Mouse (Mus musculus): ENCODE measurements around the gene Gm12184. TPM values are rescaled to one million over a fixed set of nuclear protein-coding genes. Genes with fewer than 3 reads are reported as not detected.
"Not testable (repeated sequence)": the region's sequence is repeated elsewhere in the genome, so short reads cannot be mapped to it uniquely, and the experiment has no call there.

Gene Gm12184
- total RNA-seq, 1 experiment, result 12.2 TPM

GRCm38 (mm10) chr11:48795221-48795620, 31.2 kb downstream of the Gm12184 start:
- H3K36me3 ChIP-seq (ENCODE audit: control insufficient read depth, insufficient read depth, low read length, poor library complexity, severe bottlenecking), result peaks cover 2% of the 10 kb centered on the region; the same call in 1 of the 2 replicates
- H3K4me3 ChIP-seq (ENCODE audit: insufficient read depth in 1 of 2, low read depth in 1 of 2, low read length in 2 of 2, poor library complexity in 1 of 2, severe bottlenecking in 1 of 2), result no peak overlapping the region
- H3K9me3 ChIP-seq (ENCODE audit: control insufficient read depth, insufficient read depth, low read depth, low read length), result no peaks in the 10 kb centered on the region
- H3K9ac ChIP-seq (ENCODE audit: insufficient read depth, low read depth, low read length, poor library complexity, severe bottlenecking), result no peak overlapping the region
- no peak for DNase-seq (ENCODE audit: low read depth, low spot score)
- H3K27ac ChIP-seq (ENCODE audit: insufficient read depth, low read depth, low read length, poor library complexity, severe bottlenecking), result no peak overlapping the region
- peaks cover 3 to 4% of the 10 kb centered on the region in 2 experiments; a peak in 2 of 4 replicates for H3K4me1 ChIP-seq (ENCODE audit: control insufficient read depth in 2 of 2, insufficient read depth in 2 of 2, low read length in 2 of 2, poor library complexity in 1 of 2)
- TF ChIP-seq CHD2 (IDR thresholded peaks at IDR 0.05; ENCODE audit: low read depth, low read length) (no peak), ZNF384 (IDR thresholded peaks at IDR 0.05; ENCODE audit: low read depth, low read length) (no peak), HCFC1 (IDR thresholded peaks at IDR 0.05; ENCODE audit: borderline replicate concordance, insufficient read depth, low read length) (no peak), MAFK (IDR thresholded peaks at IDR 0.05; ENCODE audit: insufficient read depth, low read depth, low read length) (no peak)
- in situ Hi-C loops (cut with MboI; ENCODE audit: low sequenced_read_pairs in 2 of 2, unreplicated experiment in 2 of 2), result no loop called here

- no peak overlapping the region for H3K27ac ChIP-seq (ENCODE audit: insufficient read depth, low read depth, low read length, poor library complexity, severe bottlenecking)
- no peak overlapping the region for H3K9ac ChIP-seq (ENCODE audit: insufficient read depth, low read depth, low read length, poor library complexity, severe bottlenecking)
- peaks cover 2% of the 10 kb centered on the region; the same call in 1 of the 2 replicates for H3K36me3 ChIP-seq (ENCODE audit: control insufficient read depth, insufficient read depth, low read length, poor library complexity, severe bottlenecking)
- in situ Hi-C loops (cut with MboI; ENCODE audit: low sequenced_read_pairs in 2 of 2, unreplicated experiment in 2 of 2), result no loop called here
- no peaks in the 10 kb centered on the region for H3K9me3 ChIP-seq (ENCODE audit: control insufficient read depth, insufficient read depth, low read depth, low read length)
- no peak overlapping the region for H3K4me3 ChIP-seq (ENCODE audit: insufficient read depth in 1 of 2, low read depth in 1 of 2, low read length in 2 of 2, poor library complexity in 1 of 2, severe bottlenecking in 1 of 2)
- TF ChIP-seq ZNF384 (IDR thresholded peaks at IDR 0.05; ENCODE audit: low read depth, low read length) (no peak), HCFC1 (IDR thresholded peaks at IDR 0.05; ENCODE audit: borderline replicate concordance, insufficient read depth, low read length) (no peak), ZC3H11A (IDR thresholded peaks at IDR 0.05; ENCODE audit: borderline replicate concordance, low read depth, low read length) (no peak), MAFK (IDR thresholded peaks at IDR 0.05; ENCODE audit: insufficient read depth, low read depth, low read length) (no peak), CHD2 (IDR thresholded peaks at IDR 0.05; ENCODE audit: low read depth, low read length) (no peak)
- peaks cover 3 to 4% of the 10 kb centered on the region in 2 experiments; a peak in 2 of 4 replicates for H3K4me1 ChIP-seq (ENCODE audit: control insufficient read depth in 2 of 2, insufficient read depth in 2 of 2, low read length in 2 of 2, poor library complexity in 1 of 2)
- DNase-seq (ENCODE audit: low read depth, low spot score), result no peak
Observed at GRCm38 (mm10) chr11:48793184-48793583, 33.3 kb downstream of the Gm12184 start.

- in situ Hi-C loops (cut with MboI; ENCODE audit: low sequenced_read_pairs in 2 of 2, unreplicated experiment in 2 of 2); H3K4me3 ChIP-seq (ENCODE audit: insufficient read depth in 1 of 2, low read depth in 1 of 2, low read length in 2 of 2, poor library complexity in 1 of 2, severe bottlenecking in 1 of 2): not testable (repeated sequence)
Observed at GRCm38 (mm10) chr11:48791894-48792293, 34.6 kb downstream of the Gm12184 start.

DNA sequence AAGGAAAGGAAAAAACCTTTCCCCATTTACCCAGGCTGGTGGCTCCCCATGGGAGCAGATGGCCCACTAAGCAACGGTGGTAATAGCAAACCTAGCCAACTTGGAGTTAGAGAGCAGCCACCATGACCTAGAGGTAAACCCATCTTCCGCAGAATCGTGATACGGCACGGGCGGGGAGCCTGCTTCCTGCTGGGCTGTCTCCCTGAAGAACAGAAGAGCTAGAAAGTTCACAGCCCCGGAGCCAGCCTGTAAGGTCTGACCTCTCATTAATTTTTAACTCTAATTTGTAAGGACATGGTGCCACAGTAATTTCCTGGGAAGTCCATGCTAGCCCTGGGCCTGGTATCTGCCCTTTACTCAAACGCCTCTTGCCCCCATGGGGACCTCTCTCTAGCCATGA, 35.5 kb downstream of the Gm12184 start:
- peaks cover 2% of the 10 kb centered on the region; the same call in 1 of the 2 replicates for H3K36me3 ChIP-seq (ENCODE audit: control insufficient read depth, insufficient read depth, low read length, poor library complexity, severe bottlenecking)
- no peaks in the 10 kb centered on the region for H3K9me3 ChIP-seq (ENCODE audit: control insufficient read depth, insufficient read depth, low read depth, low read length)
- H3K9ac ChIP-seq (ENCODE audit: insufficient read depth, low read depth, low read length, poor library complexity, severe bottlenecking), result no peak overlapping the region
- H3K4me1 ChIP-seq (ENCODE audit: control insufficient read depth in 2 of 2, insufficient read depth in 2 of 2, low read length in 2 of 2, poor library complexity in 1 of 2), result peaks cover 3 to 4% of the 10 kb centered on the region in 2 experiments; a peak in 2 of 4 replicates
- no peak for DNase-seq (ENCODE audit: low read depth, low spot score)
- in situ Hi-C loops (cut with MboI; ENCODE audit: low sequenced_read_pairs in 2 of 2, unreplicated experiment in 2 of 2), result no loop called here
- 0 out of 2 replicates have a peak overlapping the region, but pooled peaks have one; percentile 6 for H3K27ac ChIP-seq (ENCODE audit: insufficient read depth, low read depth, low read length, poor library complexity, severe bottlenecking)
- TF ChIP-seq CHD2 (IDR thresholded peaks at IDR 0.05; ENCODE audit: low read depth, low read length) (no peak), MAFK (IDR thresholded peaks at IDR 0.05; ENCODE audit: insufficient read depth, low read depth, low read length) (no peak), ZC3H11A (IDR thresholded peaks at IDR 0.05; ENCODE audit: borderline replicate concordance, low read depth, low read length) (no peak), HCFC1 (IDR thresholded peaks at IDR 0.05; ENCODE audit: borderline replicate concordance, insufficient read depth, low read length) (no peak), ZNF384 (IDR thresholded peaks at IDR 0.05; ENCODE audit: low read depth, low read length) (no peak)
- no peak overlapping the region for H3K4me3 ChIP-seq (ENCODE audit: insufficient read depth in 1 of 2, low read depth in 1 of 2, low read length in 2 of 2, poor library complexity in 1 of 2, severe bottlenecking in 1 of 2)

More at GRCm38 (mm10) chr11:48791894-48792293, 34.6 kb downstream of the Gm12184 start:
- not testable (repeated sequence) for H3K27ac ChIP-seq (ENCODE audit: insufficient read depth, low read depth, low read length, poor library complexity, severe bottlenecking); H3K9me3 ChIP-seq (ENCODE audit: control insufficient read depth, insufficient read depth, low read depth, low read length); H3K9ac ChIP-seq (ENCODE audit: insufficient read depth, low read depth, low read length, poor library complexity, severe bottlenecking); DNase-seq (ENCODE audit: low read depth, low spot score); H3K4me1 ChIP-seq (ENCODE audit: control insufficient read depth in 2 of 2, insufficient read depth in 2 of 2, low read length in 2 of 2, poor library complexity in 1 of 2); H3K36me3 ChIP-seq (ENCODE audit: control insufficient read depth, insufficient read depth, low read length, poor library complexity, severe bottlenecking)

All from ES-E14 (cell line).